Mouse (Mus musculus): ENCODE measurements around the gene Ccdc137. TPM values are rescaled to one million over a fixed set of nuclear protein-coding genes. Genes with fewer than 3 reads are reported as not detected.

Gene Ccdc137
- polyA plus RNA-seq, 1 experiment from 2014 or later = 24.7 TPM

Other genes with a start within 250 kb of the Ccdc137 start
- gene Bahcc1, start 225.2 kb upstream of the Ccdc137 start, polyA plus RNA-seq (2016; fragmentation: Nextera tagmentation; extraction: Ambion mirVana) = 6.5 and 7.6 TPM in 2 replicates
- 1,404 and 1,426 TPM in 2 replicates for gene Actg1, start 109.6 kb upstream of the Ccdc137 start, polyA plus RNA-seq (2016; fragmentation: Nextera tagmentation; extraction: Ambion mirVana)
- 0.17 and 0.63 TPM in 2 replicates for gene Fscn2, start 96.6 kb upstream of the Ccdc137 start, polyA plus RNA-seq (2016; fragmentation: Nextera tagmentation; extraction: Ambion mirVana)
- gene Faap100, start 79.4 kb upstream of the Ccdc137 start, polyA plus RNA-seq (2016; fragmentation: Nextera tagmentation; extraction: Ambion mirVana) = 32.0 and 32.3 TPM in 2 replicates
- 43.2 and 45.2 TPM in 2 replicates for gene Nploc4, start 20.4 kb upstream of the Ccdc137 start, polyA plus RNA-seq (2016; fragmentation: Nextera tagmentation; extraction: Ambion mirVana)
- not detected in 2 replicates for gene Tspan10, start 15.5 kb upstream of the Ccdc137 start, polyA plus RNA-seq (2016; fragmentation: Nextera tagmentation; extraction: Ambion mirVana)
- 0.10 and 0.13 TPM in 2 replicates for gene Pde6g, start 4.6 kb upstream of the Ccdc137 start, polyA plus RNA-seq (2016; fragmentation: Nextera tagmentation; extraction: Ambion mirVana)
- gene Oxld1, start within 50 bp of the Ccdc137 start, polyA plus RNA-seq (2016; fragmentation: Nextera tagmentation; extraction: Ambion mirVana) = 14.9 and 15.2 TPM in 2 replicates
- gene Arl16, start 9.5 kb downstream of the Ccdc137 start, polyA plus RNA-seq (2016; fragmentation: Nextera tagmentation; extraction: Ambion mirVana) = 35.9 and 41.6 TPM in 2 replicates
- gene Mrpl12, start 26.5 kb downstream of the Ccdc137 start, polyA plus RNA-seq (2016; fragmentation: Nextera tagmentation; extraction: Ambion mirVana) = 208 and 219 TPM in 2 replicates
- 44.2 and 46.2 TPM in 2 replicates for gene Slc25a10, start 33.7 kb downstream of the Ccdc137 start, polyA plus RNA-seq (2016; fragmentation: Nextera tagmentation; extraction: Ambion mirVana)
- gene Gcgr, start 72.6 kb downstream of the Ccdc137 start, polyA plus RNA-seq (2016; fragmentation: Nextera tagmentation; extraction: Ambion mirVana) = 1.2 and 1.4 TPM in 2 replicates
- gene Mcrip1, start 91.6 kb downstream of the Ccdc137 start, polyA plus RNA-seq (2016; fragmentation: Nextera tagmentation; extraction: Ambion mirVana) = 126 and 130 TPM in 2 replicates
- not detected in 2 replicates for gene Ppp1r27, start 93.0 kb downstream of the Ccdc137 start, polyA plus RNA-seq (2016; fragmentation: Nextera tagmentation; extraction: Ambion mirVana)
- 478 and 480 TPM in 2 replicates for gene P4hb, start 115.1 kb downstream of the Ccdc137 start, polyA plus RNA-seq (2016; fragmentation: Nextera tagmentation; extraction: Ambion mirVana)
- 422 and 442 TPM in 2 replicates for gene Arhgdia, start 123.5 kb downstream of the Ccdc137 start, polyA plus RNA-seq (2016; fragmentation: Nextera tagmentation; extraction: Ambion mirVana)
- 356 and 361 TPM in 2 replicates for gene Alyref, start 140.2 kb downstream of the Ccdc137 start, polyA plus RNA-seq (2016; fragmentation: Nextera tagmentation; extraction: Ambion mirVana)
- 174 and 175 TPM in 2 replicates for gene Anapc11, start 140.3 kb downstream of the Ccdc137 start, polyA plus RNA-seq (2016; fragmentation: Nextera tagmentation; extraction: Ambion mirVana)
- 13.6 and 20.3 TPM in 2 replicates for gene Npb, start 150.4 kb downstream of the Ccdc137 start, polyA plus RNA-seq (2016; fragmentation: Nextera tagmentation; extraction: Ambion mirVana)
- 82.1 and 82.9 TPM in 2 replicates for gene Pcyt2, start 159.8 kb downstream of the Ccdc137 start, polyA plus RNA-seq (2016; fragmentation: Nextera tagmentation; extraction: Ambion mirVana)
- 20.1 and 20.4 TPM in 2 replicates for gene Sirt7, start 167.1 kb downstream of the Ccdc137 start, polyA plus RNA-seq (2016; fragmentation: Nextera tagmentation; extraction: Ambion mirVana)
- 27.9 and 31.5 TPM in 2 replicates for gene Mafg, start 175.5 kb downstream of the Ccdc137 start, polyA plus RNA-seq (2016; fragmentation: Nextera tagmentation; extraction: Ambion mirVana)
- gene Pycr1, start 185.7 kb downstream of the Ccdc137 start, polyA plus RNA-seq (2016; fragmentation: Nextera tagmentation; extraction: Ambion mirVana) = 23.1 and 23.9 TPM in 2 replicates
- gene Myadml2, start 190.0 kb downstream of the Ccdc137 start, polyA plus RNA-seq (2016; fragmentation: Nextera tagmentation; extraction: Ambion mirVana) = 9.8 and 10.9 TPM in 2 replicates
- 4.7 and 5.2 TPM in 2 replicates for gene Notum, start 203.1 kb downstream of the Ccdc137 start, polyA plus RNA-seq (2016; fragmentation: Nextera tagmentation; extraction: Ambion mirVana)
- 103 and 114 TPM in 2 replicates for gene Aspscr1, start 214.9 kb downstream of the Ccdc137 start, polyA plus RNA-seq (2016; fragmentation: Nextera tagmentation; extraction: Ambion mirVana)